Mouse (Mus musculus) adrenal gland, postnatal 25 days (tissue): ENCODE results near the gene Nol9. TPM values are rescaled to one million over a fixed set of nuclear protein-coding genes. Genes with fewer than 3 reads are reported as not detected.

Experiments used
- DNase-seq: peaks from one replicate; pipeline ENCODE4 v3.0.0; 2021; ENCODE audit warnings: mixed read lengths
- long read RNA-seq: library from polyadenylated mRNA; stranded (forward); transcript quantifications from one replicate; pipeline ENCODE4 v2.0.0, GENCODE M21; 2021
- total RNA-seq: library from RNA; stranded (reverse); gene quantifications from 2 replicates; pipeline ENCODE4 v1.2.3, GENCODE M21; 2021

Nol9 gene
- total RNA-seq, result 26.6 and 29.1 TPM in 2 replicates
- long read RNA-seq, transcript Nol9-201 (12 exons, 3,722 nt), result major isoform, 6 of 15 reads
- long read RNA-seq, partial matches to known transcripts, result 5 of 15 reads
- long read RNA-seq, other reads (novel, unspliced or antisense), result 4 of 15 reads

DNA sequence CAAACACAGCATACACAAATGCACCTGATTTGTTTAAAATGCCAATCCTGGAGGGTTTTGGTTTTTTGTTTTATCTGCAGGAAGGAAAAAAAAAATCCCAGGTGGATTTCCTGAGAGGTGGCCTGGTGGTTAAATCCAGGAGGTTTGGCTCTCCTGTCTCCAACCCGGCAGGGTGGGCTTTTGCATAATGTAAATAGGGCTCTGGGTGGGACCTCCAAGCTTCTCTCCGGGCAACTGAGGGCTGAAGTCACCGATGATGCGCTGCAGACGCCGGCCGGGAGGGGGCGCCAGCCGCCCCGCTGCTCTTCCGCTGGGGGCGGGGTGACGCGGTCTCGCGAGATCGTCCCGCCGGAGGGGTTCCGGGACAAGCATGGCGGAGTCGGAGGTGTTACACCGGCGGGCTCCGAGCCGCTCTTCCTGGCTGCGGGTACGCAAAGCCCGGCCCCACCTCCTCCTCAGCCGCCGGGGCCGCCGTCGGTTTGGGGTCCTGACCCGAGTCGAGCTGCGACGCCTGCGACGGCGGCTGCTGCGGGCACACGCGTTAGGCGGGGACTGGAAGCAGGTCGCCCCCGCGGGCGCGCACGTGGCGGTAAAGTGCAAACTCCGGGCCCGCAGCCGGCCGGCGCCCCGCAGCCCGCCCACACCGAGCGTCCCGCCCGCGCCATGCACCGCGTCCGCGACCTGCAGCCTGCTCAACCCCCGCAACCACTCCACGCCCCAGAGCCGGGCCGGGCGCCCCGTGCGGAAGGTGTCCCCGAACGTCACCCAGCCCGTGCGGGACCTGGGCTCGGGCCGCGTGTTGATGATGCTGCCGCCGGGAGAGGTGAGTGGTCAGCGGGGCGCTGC is at the start of gene Nol9:
Nol9 (plus strand) TSS at position 337 of the 846 bp plus-strand sequence.
- peak; percentile 96 for DNase-seq

DNA sequence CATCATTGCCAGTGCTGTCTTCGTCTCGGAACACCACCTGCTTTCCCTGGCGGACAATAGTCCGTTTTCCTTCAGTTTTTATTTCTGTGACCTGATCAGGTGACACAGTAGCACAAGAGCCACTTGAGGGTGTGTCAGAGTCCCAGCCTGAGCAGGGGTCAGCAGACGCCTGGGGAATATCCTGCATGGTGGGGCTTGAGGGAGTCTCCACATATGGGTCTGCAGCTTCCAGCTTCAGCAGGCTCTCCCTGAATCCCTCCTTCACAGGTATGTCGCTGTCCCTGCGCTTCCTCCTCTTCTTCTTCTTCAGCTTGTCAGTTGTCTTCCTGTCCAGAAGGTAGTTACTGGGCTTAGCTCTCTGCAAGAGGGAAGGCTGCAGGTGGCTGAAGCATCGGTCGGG is 47.0 kb upstream of the Nol9 start:
- no peak for DNase-seq

DNA sequence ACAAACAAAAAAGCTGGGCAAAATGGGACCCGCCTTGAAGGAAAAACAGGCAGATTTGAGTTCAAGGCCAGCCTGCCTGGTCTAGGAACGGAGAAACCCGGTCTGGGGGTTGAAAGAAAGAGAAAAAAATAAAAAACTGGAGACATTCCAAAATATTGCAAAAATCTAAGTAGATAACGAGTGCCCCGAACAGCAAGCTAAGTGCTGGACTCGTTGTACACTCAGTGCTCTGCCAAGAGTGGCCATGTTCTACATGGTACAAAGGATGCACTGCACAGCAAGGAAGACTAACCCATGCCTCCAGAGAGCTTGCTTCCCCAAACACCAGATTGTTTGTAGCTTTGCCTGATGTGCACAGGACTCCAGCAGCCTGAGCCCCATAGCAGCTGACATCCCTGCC is 46.1 kb upstream of the Nol9 start:
- DNase-seq, result no peak

DNA sequence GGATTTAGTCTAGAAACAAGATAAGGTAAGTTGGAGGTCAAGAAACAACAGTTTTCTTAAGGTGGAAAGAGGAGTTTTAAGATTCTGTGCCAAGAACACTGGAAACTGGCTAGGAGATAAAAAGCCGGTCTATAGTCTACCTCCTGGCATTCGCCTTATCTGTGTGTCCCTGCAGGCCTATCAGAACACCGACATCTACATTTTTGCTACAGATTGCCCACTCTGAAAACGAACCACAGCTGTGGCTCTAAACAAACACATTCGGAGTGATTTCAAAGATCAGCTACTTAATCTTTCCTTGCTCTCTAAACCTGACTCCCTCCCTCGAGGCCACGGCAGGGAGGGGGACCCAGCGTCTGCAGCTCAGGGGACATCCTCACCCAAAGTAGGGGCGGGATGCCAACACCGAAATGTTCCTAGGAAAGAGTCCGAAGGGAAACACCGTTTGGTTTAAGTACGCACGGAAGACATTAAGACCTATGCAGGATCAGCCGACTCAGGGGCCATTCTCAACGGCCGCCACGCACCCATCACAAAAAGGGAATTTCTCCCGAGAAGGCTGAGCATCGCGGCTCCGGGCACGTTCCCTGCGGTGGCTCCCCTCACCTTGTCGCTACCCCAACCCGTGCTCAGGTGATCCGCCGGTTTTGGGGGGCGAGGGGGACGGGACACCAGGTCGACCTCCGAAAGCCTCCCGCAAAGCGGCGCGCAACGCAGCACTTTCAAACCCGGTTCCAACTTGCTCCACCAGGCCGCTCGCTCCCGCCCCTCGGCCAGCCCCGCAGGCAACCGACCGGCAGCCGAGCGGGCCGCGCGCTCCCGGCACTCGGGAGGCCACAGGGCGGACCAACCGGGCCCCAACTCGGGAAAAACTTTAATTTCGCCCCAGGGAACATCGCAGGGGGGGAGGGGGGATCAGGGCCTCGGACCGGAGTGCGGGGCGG is 44.6 kb upstream of the Nol9 start:
- DNase-seq, result peak; percentile 58

DNA sequence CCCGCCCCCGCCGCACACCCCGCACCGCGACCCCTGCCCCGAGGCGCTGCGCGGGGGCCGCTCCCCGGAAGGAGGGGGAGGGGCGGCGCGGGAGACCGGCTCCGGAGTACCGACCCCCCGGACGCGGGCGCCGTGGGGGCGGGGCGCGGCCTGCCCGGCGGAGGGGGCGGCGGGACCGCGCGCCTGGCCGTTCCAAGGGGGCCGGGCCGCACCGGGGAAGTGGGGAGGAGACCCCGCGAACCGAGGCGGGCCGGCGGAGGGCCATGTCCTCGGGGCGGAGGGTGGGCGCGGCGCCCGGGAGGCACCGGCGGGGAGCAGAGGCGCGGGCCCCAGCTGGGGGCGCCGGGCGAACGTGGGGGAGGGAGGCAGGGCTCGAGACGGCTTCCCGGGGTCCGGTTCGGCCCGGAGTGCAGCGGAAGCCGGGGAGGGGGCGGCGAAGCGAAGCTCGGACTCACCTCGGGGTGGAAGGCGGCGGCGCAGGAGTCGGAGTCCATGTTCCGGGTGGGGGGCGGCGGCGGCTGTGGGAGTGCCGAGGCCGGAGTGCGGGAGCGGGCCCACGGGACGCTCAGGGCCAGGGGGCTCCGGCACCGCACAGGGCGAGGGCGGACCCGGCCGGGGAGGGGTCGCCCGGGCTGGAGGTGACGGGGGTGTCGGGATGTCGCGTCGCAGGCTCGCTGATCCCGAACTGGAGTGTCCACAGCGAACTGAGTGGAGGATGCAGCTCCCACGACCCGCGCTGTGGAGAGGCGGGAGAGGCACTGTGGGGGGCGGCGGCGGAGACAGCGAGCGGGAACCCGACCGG is 43.5 kb upstream of the Nol9 start:
- DNase-seq, result peak; percentile 39

DNA sequence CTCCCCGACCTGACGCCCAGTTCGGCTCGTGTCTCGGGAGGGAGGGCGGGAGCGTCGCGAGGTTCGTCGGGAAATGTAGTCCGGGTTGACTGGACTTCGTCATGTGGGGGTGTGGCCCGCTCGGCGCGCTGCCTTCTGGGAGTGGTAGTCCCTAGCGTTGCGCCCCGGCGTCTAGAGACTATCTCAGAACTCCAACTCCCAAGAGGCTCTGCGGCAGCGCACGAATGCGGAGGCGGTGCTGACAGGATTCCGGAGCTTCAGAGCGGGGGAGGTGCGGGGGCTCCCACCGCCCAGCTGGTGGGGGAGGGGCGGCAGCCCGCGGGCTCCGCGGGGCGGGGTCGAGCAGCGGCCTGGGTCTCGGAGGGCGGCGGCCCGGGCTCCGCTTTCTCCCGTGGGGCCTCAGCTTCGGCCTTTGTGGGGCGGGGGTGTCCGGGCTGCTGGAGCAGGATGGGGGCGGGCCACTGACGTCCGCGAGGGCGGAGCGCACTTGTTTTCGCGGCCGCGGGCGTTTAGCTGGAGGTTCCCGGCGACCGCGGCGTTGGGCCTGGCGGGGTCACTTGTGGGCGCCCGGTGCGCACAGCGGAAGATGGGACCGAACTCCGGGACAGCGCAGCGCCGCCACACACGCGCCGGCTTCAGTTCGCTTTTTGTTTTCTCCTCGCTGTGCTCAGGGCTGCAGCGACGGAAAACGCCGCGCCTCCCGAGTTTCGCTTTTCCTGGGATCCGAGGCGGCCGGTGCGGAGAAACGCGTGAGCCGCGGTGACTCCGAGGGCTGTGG is 42.8 kb upstream of the Nol9 start, which contains the start of gene Phf13:
Phf13 (minus strand) TSS at position 86 of the 778 bp plus-strand sequence.
- peak; percentile 98 for DNase-seq

DNA sequence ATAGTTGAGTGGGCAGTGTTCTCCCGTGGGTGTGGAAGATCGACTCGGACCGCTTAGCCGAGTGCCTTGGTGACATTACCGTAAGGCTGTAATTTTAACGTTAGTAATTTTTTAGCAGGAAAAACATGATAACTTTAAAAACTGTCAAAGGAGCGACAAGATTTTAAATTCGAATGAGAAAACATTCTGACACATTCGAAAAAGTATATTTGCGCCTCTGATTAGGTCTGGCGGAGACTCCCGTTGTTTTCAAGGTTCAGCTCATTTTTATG is 42.2 kb upstream of the Nol9 start:
- no peak for DNase-seq

DNA sequence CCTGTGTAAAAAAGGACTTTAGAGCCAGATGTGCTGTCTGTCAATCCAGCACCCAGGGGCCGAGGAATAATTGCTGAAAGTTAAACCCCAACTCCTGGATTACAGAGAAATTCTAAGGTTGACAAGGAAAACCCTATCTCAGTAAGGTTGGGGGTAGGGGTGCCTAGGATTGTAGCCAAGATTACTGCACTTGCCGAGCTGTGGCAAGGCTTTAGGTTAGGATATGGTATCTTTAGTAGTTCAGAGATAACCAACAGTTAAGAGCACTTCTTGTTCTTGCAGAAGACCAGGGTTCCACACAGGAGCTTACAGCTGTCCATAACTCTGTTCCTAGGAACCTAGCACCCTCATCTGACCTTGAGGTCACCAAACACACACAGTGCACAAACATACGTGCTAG is 41.4 kb upstream of the Nol9 start:
- DNase-seq, result no peak

DNA sequence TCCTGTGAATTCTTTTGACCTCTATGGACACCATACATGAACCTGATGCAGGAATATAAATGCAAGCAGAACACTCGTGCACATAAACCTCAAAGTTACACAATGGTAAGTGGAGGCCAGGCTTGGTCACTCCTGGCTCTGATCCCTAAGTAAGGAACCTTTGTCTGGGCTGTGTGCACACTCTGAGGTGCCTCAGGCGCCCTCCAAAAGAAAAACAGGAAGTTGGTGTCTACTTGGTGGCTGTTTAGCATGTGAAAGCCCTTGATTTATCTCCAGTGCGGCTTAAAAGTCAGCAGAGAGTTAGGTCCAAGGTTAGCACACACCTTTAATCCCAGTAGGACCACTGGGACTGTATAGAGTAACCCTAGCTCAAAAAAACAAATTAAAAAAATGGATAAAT is 39.6 kb upstream of the Nol9 start:
- DNase-seq, result no peak

DNA sequence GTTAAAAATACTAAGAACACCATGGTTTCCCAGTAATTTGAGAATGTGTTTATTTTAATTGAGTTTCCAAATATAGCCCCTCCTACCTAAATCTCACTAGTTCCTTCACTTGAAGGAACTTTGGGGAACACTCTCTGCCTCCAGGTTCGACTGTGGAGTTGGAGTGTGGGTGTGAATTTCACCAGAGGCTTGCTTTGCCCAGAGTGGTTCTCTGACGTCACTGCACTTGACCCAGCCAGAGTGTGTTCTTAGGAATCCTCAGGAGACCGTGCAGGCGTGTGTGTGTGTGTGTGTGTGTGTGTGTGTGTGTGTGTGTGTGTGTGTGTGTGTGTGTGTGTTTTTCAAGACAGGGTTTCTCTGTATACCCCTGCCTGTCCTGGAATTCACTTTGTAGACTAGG is 38.2 kb upstream of the Nol9 start:
- no peak for DNase-seq

DNA sequence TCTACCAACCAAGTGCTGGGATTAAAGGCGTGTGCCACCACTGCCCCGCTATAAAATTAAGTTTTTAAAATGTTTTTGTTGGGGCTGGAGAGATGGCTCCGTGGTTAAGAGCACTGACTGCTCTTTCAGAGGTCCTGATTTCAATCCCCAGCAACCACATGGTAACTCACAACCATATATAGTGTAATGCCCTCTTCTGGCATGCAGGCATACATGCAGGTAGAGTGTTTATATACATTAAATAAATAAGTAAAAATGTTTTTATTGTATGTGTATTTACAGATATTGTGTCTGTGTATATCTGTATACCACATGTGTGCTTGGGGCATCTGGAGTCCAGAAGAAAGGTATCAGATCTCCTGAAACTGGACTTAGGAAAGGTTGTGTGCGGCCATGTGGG is 37.8 kb upstream of the Nol9 start:
- DNase-seq, result no peak

DNA sequence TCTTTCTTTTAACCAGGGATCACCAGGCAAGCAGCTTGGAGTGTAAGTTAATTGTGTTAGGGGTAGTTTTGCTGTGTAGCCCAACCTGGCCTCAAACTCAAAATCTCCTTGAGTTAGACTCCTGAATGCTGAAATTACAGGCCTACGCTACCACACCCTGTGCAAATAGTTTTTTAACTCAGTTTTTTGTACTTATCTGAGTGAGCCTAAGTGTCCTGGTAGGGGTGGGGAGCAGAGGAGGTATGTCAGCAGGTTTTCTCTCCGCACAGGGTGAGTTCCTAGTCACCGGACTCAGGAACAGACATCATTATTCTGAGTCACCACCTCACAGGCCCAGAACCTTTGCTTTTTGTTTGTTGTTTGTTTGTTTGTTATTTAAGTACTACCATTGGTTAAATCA is 37.1 kb upstream of the Nol9 start:
- DNase-seq, result no peak

DNA sequence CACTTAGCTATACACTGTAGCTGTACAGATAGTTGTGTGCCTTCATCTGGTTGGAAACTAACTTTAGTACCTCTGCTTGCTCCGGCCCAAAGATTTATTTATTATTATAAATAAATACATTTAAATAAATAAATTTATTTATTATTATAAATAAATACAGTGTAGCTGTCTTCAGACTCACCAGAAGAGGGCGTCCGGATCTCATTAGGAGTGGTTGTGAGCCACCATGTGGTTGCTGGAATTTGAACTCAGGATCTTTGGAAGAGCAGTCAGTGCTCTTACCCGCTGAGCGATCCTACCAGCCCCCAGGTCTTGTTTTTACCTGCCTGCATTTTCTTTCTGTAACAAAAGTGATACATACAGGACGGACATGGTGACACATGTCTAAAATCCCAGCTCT is 33.0 kb upstream of the Nol9 start:
- no peak for DNase-seq

DNA sequence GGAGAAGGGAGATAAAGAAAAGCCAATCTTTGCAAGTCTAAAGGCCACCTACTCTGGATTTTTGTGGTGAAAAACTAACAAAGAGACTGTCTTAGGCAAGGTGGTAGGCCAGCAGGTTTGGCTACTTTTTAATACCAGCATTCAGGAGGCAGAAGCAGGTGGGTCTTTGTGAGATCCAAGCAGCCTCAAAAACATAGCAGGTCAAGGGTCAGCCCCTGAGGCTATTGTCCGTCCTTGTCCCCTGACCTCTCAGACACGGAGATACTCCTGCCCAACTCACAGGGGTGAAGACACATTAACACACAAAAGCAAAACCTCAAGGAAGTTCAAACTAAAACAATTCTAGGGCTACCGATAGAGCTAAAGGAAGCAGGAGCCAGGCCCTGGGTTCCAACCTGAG is 32.3 kb upstream of the Nol9 start:
- DNase-seq, result no peak

DNA sequence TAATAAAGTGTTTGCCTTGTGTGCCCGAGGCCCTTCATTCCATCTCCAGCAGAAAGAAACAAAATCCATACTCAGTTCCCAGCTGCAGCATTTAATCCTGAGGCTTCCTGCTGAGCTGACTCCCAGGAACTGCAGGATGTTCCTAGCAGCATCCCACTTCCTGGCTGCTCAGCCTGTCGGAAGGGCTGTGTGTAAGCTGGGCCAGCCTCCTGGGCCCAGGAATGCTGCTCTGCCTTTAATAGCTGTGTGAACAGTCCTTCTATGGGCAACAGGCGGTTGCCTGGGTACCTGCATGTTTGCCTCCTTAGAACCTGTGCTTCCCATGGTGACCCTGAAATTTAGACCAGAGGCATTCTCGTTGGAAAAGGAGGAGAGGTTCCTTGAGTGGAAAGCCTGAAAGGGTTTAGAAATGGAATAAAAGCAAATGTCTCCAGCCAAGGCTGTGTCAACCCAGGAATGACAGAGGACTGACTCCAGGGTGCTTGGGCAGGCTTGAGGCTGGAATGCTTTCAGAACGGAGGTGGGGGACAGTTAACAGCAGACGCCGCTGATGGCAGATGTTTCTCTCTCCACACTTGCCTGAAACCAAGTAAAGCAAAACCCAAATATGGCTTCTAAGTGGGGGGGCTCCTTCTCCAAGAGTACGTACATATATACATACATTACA is 31.5 kb upstream of the Nol9 start:
- DNase-seq, result no peak

DNA sequence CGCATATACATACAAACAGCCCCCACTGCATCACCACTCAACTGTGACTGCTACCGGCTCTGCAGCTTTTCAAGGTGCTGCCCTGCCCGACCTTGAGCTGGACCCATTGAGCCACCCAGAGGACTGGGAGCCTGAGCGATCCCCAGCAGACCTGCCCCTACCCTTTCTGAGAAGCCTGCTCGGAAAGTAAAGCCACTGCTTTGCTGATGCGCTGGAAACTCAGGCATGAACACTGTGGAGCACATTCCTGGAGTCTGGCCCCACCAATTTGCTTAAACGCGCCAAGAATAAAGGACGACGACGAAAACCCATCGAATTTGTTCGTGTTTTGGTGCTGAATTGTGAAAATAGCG is 31.0 kb upstream of the Nol9 start:
- DNase-seq, result no peak

DNA sequence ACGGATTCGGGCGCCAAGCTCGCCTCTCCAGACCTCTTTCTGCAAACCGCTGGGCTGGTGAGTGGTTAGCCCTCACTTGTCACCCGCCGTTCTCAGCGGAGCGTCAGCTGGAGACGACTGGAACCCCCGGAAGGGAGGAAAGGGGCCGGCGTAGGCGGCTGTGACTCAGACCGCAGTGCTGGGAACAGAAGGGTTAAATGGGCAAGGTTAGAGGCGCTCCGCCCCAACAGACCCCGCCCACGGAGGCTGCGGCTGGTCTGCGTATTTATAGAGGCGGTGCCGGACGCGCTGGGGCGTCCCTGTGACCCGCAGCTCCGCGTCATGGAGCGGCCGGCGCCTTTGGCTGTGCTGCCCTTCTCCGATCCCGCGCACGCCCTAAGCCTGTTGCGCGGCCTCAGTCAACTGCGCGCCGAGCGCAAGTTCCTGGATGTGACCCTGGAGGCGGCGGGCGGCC is 30.5 kb upstream of the Nol9 start, which contains the start of gene Klhl21:
Klhl21 (plus strand) TSS at position 182 of the 454 bp plus-strand sequence.
- peak; percentile 95 for DNase-seq

DNA sequence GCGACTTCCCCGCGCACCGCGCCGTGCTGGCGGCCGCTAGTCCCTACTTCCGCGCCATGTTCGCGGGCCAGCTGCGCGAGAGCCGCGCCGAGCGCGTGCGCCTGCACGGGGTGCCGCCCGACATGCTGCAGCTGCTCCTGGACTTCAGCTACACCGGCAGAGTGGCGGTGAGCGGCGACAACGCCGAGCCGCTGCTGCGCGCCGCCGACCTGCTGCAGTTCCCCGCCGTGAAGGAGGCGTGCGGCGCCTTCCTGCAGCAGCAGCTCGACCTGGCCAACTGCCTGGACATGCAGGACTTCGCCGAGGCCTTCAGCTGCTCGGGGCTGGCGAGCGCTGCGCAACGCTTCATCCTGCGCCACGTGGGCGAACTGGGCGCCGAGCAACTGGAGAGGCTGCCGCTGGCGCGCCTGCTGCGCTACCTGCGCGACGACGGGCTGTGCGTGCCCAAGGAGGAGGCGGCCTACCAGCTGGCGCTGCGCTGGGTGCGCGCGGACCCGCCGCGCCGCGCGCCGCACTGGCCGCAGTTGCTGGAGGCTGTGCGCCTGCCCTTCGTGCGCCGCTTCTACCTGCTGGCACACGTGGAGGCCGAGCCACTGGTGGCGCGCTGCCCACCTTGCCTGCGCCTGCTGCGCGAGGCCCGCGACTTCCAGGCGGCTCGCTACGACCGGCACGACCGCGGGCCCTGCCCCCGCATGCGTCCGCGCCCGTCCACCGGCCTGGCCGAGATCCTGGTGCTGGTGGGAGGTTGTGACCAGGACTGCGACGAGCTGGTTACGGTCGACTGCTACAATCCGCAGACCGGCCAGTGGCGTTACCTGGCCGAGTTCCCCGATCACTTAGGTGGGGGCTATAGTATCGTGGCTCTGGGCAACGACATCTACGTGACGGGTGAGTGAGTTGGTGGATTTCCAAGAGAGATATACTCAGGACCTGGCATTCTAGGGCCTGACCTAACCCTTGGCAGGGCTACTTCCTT is 29.8 kb upstream of the Nol9 start:
- peak; percentile 64 for DNase-seq

DNA sequence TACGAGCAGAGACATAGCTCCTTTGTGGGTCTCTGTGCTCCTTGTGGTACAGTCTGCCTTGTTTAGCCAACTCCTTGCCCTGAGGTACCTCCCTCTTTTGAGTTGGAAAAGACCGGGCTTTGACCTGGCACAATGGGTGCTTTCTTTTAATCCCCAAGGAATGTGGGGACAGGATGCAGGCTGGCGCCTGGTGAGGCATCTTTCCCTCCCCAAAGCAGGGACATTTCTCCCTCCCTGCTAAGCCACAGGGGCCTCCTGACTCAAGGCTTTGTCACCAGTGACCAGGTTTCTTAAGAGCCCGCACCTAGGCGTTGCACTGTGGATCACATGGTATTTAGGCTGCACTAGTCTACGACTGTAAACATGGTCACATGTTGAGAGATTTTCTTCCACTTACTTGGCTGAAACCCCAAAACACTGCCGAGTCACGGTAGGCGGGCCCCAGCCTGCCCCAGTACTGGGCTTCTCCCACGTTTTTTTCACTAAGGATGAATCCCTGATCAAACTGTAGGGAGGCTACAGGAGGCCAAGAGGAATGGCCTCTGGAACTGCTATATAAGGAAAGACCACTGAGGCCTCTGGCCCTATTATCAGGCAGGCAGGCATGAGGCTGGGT is 28.9 kb upstream of the Nol9 start:
- peak; percentile 54 for DNase-seq
